In genomic region chr4:120649369-120650207, GRCm38 (mm10) we compare ENCODE assay signal across 8 mouse cellular contexts. TPM values are rescaled to one million over a fixed set of nuclear protein-coding genes. Genes with fewer than 3 reads are reported as not detected.
DNase-seq lines count a peak whose midpoint lies in the region; ATAC-seq and TF ChIP-seq lines count a peak whose summit lies in the region.

No protein-coding gene starts in this region.

- peak overlapping the region; percentile 73 for H3K4me2 ChIP-seq in kidney, embryonic 14.5 days (replicated peaks; ENCODE audit: low read depth, low read length)
- H3K4me2 ChIP-seq in embryonic facial prominence, embryonic 13.5 days, result peak overlapping the region; percentile 84
- peak overlapping the region; percentile 92 for H3K4me2 ChIP-seq in hindbrain, embryonic 12.5 days (replicated peaks)

- peak overlapping the region; percentile 44; the same call in 1 of the 2 replicates for H3K9ac ChIP-seq in kidney, embryonic 14.5 days (ENCODE audit: low read depth, low read length)
- peak overlapping the region; percentile 64 for H3K9ac ChIP-seq in embryonic facial prominence, embryonic 13.5 days
- peak overlapping the region; percentile 71 for H3K9ac ChIP-seq in hindbrain, embryonic 12.5 days

- H3K9me3 ChIP-seq in kidney, embryonic 14.5 days (ENCODE audit: control insufficient read depth, low read length), result 0 out of 2 replicates have a peak, but pooled peaks cover 3% of the 10 kb centered on the region
- 0 out of 2 replicates have a peak, but pooled peaks cover 5% of the 10 kb centered on the region for H3K9me3 ChIP-seq in embryonic facial prominence, embryonic 13.5 days
- no peaks in the 10 kb centered on the region for H3K9me3 ChIP-seq in hindbrain, embryonic 12.5 days (replicated peaks)

- H3K27ac ChIP-seq in kidney, embryonic 14.5 days (ENCODE audit: low read depth, low read length), result no peak overlapping the region
- H3K27ac ChIP-seq in kidney, adult 2 months (ENCODE audit: insufficient read depth, low read depth, low read length), result no peak overlapping the region
- no peak overlapping the region for H3K27ac ChIP-seq in embryonic facial prominence, embryonic 13.5 days
- no peak overlapping the region for H3K27ac ChIP-seq in hindbrain, embryonic 12.5 days

- H3K4me1 ChIP-seq in kidney, embryonic 14.5 days (ENCODE audit: control insufficient read depth, insufficient read depth, low read length), result no peaks in the 10 kb centered on the region
- H3K4me1 ChIP-seq in kidney, adult 2 months (ENCODE audit: control insufficient read depth, insufficient read depth, low read length), result no peaks in the 10 kb centered on the region
- H3K4me1 ChIP-seq in embryonic facial prominence, embryonic 13.5 days, result peaks cover 10% of the 10 kb centered on the region
- peaks cover 5% of the 10 kb centered on the region for H3K4me1 ChIP-seq in hindbrain, embryonic 12.5 days

- DNase-seq in kidney, adult 2 months, result no peak
- peak; percentile 31 to 51 for DNase-seq in adrenal gland, postnatal 36 days
- DNase-seq in liver, result peak; percentile 84
- DNase-seq in retina, postnatal 1 day, result peak; percentile 80
- DNase-seq in thymus, postnatal 25 days, result no peak

- H3K27me3 ChIP-seq in kidney, embryonic 14.5 days (ENCODE audit: control insufficient read depth, insufficient read depth, low read length), result peaks cover 23% of the 10 kb centered on the region
- H3K27me3 ChIP-seq in kidney, adult 2 months (replicated peaks; ENCODE audit: control insufficient read depth, insufficient read depth, low read length), result peaks cover 1% of the 10 kb centered on the region
- H3K27me3 ChIP-seq in embryonic facial prominence, embryonic 13.5 days, result peaks cover 55% of the 10 kb centered on the region
- peaks cover 49% of the 10 kb centered on the region for H3K27me3 ChIP-seq in hindbrain, embryonic 12.5 days

- ATAC-seq in kidney, embryonic 14.5 days (ENCODE audit: low FRiP score, low TSS enrichment), result peak; percentile 78
- 0 out of 2 replicates have a peak, but pooled peaks have one; percentile 37 for ATAC-seq in embryonic facial prominence, embryonic 13.5 days (ENCODE audit: insufficient number of reproducible peaks, insufficient read depth, low FRiP score, low TSS enrichment, low read depth)
- ATAC-seq in hindbrain, embryonic 12.5 days (ENCODE audit: low FRiP score), result peak; percentile 83

- no peaks in the 10 kb centered on the region for H3K36me3 ChIP-seq in kidney, embryonic 14.5 days (ENCODE audit: control insufficient read depth, insufficient read depth, low read length)
- H3K36me3 ChIP-seq in kidney, adult 2 months (ENCODE audit: control insufficient read depth, insufficient read depth, low read length), result no peaks in the 10 kb centered on the region
- no peaks in the 10 kb centered on the region for H3K36me3 ChIP-seq in embryonic facial prominence, embryonic 13.5 days
- H3K36me3 ChIP-seq in hindbrain, embryonic 12.5 days, result no peaks in the 10 kb centered on the region

- peak overlapping the region; percentile 36 for H3K4me3 ChIP-seq in kidney, embryonic 14.5 days (ENCODE audit: low read length)
- H3K4me3 ChIP-seq in kidney, adult 2 months (ENCODE audit: insufficient read depth, low read depth, low read length), result no peak overlapping the region
- H3K4me3 ChIP-seq in embryonic facial prominence, embryonic 13.5 days, result peak overlapping the region; percentile 47
- peak overlapping the region; percentile 49 for H3K4me3 ChIP-seq in hindbrain, embryonic 12.5 days

- 4% methylated on average over 52 of the region's 55 CpGs for WGBS in kidney, embryonic 14.5 days
- WGBS in kidney, adult 2 months, result 7% methylated on average over 55 of the region's 55 CpGs
- WGBS in embryonic facial prominence, embryonic 13.5 days, result 4% methylated on average over 49 of the region's 55 CpGs
- 5% methylated on average over 55 of the region's 55 CpGs for WGBS in hindbrain, embryonic 12.5 days

- no peak for TF ChIP-seq POLR2A in kidney, adult 2 months (IDR thresholded peaks at IDR 0.05; ENCODE audit: low read depth, low read length)

- no peak for TF ChIP-seq CTCF in kidney, adult 2 months (conservative IDR thresholded peaks at IDR 0.05; ENCODE audit: insufficient read depth, insufficient read length, low read depth, low read length)

RNA-seq across cellular contexts. Expression of gene Cited4, which starts 16.8 kb away (rescaled TPM):
- polyA plus RNA-seq in kidney, embryonic 14.5 days (2014; fragmentation: Nextera tagmentation; extraction: Ambion mirVana), result 9.3 and 11.0 TPM in 2 replicates
- polyA plus RNA-seq in kidney, adult 2 months (2012; rRNA removed), result 4.2 and 5.9 TPM in 2 replicates
- total RNA-seq in adrenal gland, postnatal 36 days (2021), result 10 to 100 TPM in 1 of 2 experiments, 1 to 10 TPM in 1; 6.0 to 56.0 TPM
- polyA plus RNA-seq in embryonic facial prominence, embryonic 13.5 days (2015; fragmentation: Nextera tagmentation; extraction: Ambion mirVana), result 1.3 and 2.7 TPM in 2 replicates
- 6.1 and 8.2 TPM in 2 replicates for polyA plus RNA-seq in hindbrain, embryonic 12.5 days (2016; fragmentation: Nextera tagmentation; extraction: Ambion mirVana)

Comparison
In these comparisons a context has a peak if more than half of its experiments do, and no peak if none do; other contexts are left out.
1. DNase-seq: peak in adrenal gland, postnatal 36 days (2 of 2), liver (single experiment) and retina, postnatal 1 day (single experiment); none in kidney, adult 2 months (single experiment) and thymus, postnatal 25 days (single experiment).
2. Peak in every context shown above with its lines, with median percentiles within 50 percentile points of each other: ATAC-seq, H3K4me2 ChIP-seq and H3K9ac ChIP-seq.